Mouse (Mus musculus): Measurements from ENCODE around the gene Mzf1.

DNA sequence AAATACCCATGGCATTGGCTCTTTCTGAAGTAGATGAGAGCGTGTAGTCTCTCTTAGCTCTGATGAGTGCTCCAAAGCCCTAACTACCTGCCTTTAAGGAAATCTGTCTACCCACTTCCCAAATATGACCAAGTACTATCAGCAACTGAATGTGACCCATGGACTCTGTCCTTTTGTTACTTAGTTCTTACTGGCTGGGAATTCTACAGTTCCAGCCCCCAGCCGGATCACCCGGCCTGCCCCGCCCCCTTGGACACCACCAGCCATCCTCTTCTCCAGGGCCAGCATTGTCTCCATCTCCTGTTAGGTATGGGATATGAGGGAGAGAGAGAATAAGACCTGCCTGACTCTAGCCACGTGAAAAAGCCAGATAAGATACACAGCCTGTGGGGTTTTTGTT is 56.5 kb downstream of the Mzf1 start, which contains the start of gene Slc27a5:
- TF ChIP-seq E2F4 (IDR thresholded peaks at IDR 0.05; ENCODE audit: borderline replicate concordance, low read depth, low read length) (no peak), NRF1 (IDR thresholded peaks at IDR 0.05; ENCODE audit: insufficient read depth, low read depth, low read length, poor library complexity, severe bottlenecking) (no peak), CTCF (IDR thresholded peaks at IDR 0.05 in 2 of 3, conservative IDR thresholded peaks at IDR 0.05 in 1 of 3; ENCODE audit: control insufficient read depth in 1 of 3, insufficient read depth in 1 of 3, low read depth in 2 of 3, low read length in 3 of 3, poor library complexity in 1 of 3, severe bottlenecking in 1 of 3) (no peak), MAX (IDR thresholded peaks at IDR 0.05; ENCODE audit: low read length) (no peak), POLR2A (IDR thresholded peaks at IDR 0.05; ENCODE audit: control insufficient read depth in 1 of 2, insufficient read depth in 1 of 2, low read depth in 1 of 2, low read length in 2 of 2, poor library complexity in 1 of 2) (no peak), RCOR1 (IDR thresholded peaks at IDR 0.05; ENCODE audit: low read depth, low read length) (no peak), TBP (IDR thresholded peaks at IDR 0.05; ENCODE audit: low read depth, low read length) (no peak), POLR2AphosphoS2 (IDR thresholded peaks at IDR 0.05; ENCODE audit: low read length) (no peak), GABPA (IDR thresholded peaks at IDR 0.05; ENCODE audit: low read depth, low read length) (no peak), CHD2 (IDR thresholded peaks at IDR 0.05; ENCODE audit: low read length) (no peak), GATA1 (IDR thresholded peaks at IDR 0.05; ENCODE audit: low read depth, low read length) (no peak), EP300 (IDR thresholded peaks at IDR 0.05; ENCODE audit: low read depth in 1 of 2, low read length in 2 of 2) (no peak)
